Mouse (Mus musculus) common myeloid progenitor, adult 5-6 weeks (primary cell): Measurements from ENCODE around the gene Ncl. TPM values are rescaled to one million over a fixed set of nuclear protein-coding genes. Genes with fewer than 3 reads are reported as not detected.

Experiments used
- ATAC-seq: replicated peaks from 2 replicates; pipeline ENCODE4 v1.8.0; 2016; ENCODE audit warnings: low read depth, mild to moderate bottlenecking, moderate TSS enrichment, inconsistent platforms; ENCODE audit not compliant: poor library complexity, severe bottlenecking
- total RNA-seq: library from RNA; stranded (forward); fragments of 200-1000, 187-1606 nt; gene quantifications from 2 replicates; pipeline ENCODE4 v1.2.3, GENCODE M21; 2017

Gene Ncl
- total RNA-seq: 938 and 1,055 TPM in 2 replicates

GRCm38 (mm10) chr1:86358906-86359797, at the start of gene Ncl:
Gene Ncl, minus strand, starts transcription at chr1:86359400.
- ATAC-seq: peak; percentile 81

- no peak for ATAC-seq
These were observed 49.3 kb upstream of the Ncl start for GRCm38 (mm10) chr1:86408515-86408914.

- peak; percentile 46; the same call in 1 of the 2 replicates for ATAC-seq
These were observed 47.7 kb upstream of the Ncl start for GRCm38 (mm10) chr1:86406914-86407313.

- peak; percentile 62 for ATAC-seq
These were observed 47.1 kb upstream of the Ncl start for GRCm38 (mm10) chr1:86406313-86406712.

- no peak for ATAC-seq
These were observed 45.6 kb upstream of the Ncl start for GRCm38 (mm10) chr1:86404834-86405233.

- ATAC-seq: no peak
These were observed 41.0 kb upstream of the Ncl start for GRCm38 (mm10) chr1:86400096-86400754.

- ATAC-seq: peak; percentile 87
These were observed 40.1 kb upstream of the Ncl start for GRCm38 (mm10) chr1:86399322-86399721.

- ATAC-seq: peak; percentile 77
These were observed 39.0 kb upstream of the Ncl start for GRCm38 (mm10) chr1:86398222-86398621.

- ATAC-seq: no peak
These were observed 38.4 kb upstream of the Ncl start for GRCm38 (mm10) chr1:86397621-86398020.

GRCm38 (mm10) chr1:86395897-86396296, 36.7 kb upstream of the Ncl start:
- ATAC-seq: no peak

- no peak for ATAC-seq
These were observed 35.0 kb upstream of the Ncl start for GRCm38 (mm10) chr1:86394246-86394645.

GRCm38 (mm10) chr1:86393219-86393618, 34.0 kb upstream of the Ncl start:
- ATAC-seq: no peak

GRCm38 (mm10) chr1:86391425-86391824, 32.2 kb upstream of the Ncl start:
- no peak for ATAC-seq

- ATAC-seq: peak; percentile 83
These were observed 30.0 kb upstream of the Ncl start for GRCm38 (mm10) chr1:86389230-86389629.

- ATAC-seq: peak; percentile 81
These were observed 21.8 kb upstream of the Ncl start for GRCm38 (mm10) chr1:86381027-86381426.

GRCm38 (mm10) chr1:86379161-86379569, 20.0 kb upstream of the Ncl start:
- ATAC-seq: peak; percentile 56

GRCm38 (mm10) chr1:86378662-86379061, 19.5 kb upstream of the Ncl start:
- no peak for ATAC-seq

GRCm38 (mm10) chr1:86376354-86376753, 17.2 kb upstream of the Ncl start:
- ATAC-seq: no peak

GRCm38 (mm10) chr1:86371997-86372396, 12.8 kb upstream of the Ncl start:
- peak; percentile 99 for ATAC-seq

GRCm38 (mm10) chr1:86368086-86368485, 8.9 kb upstream of the Ncl start:
- peak; percentile 31 for ATAC-seq

- no peak for ATAC-seq
These were observed 4.5 kb upstream of the Ncl start for GRCm38 (mm10) chr1:86363671-86364070.
